Mouse (Mus musculus) midbrain, postnatal 0 days (tissue): ENCODE measurements around the gene Dnajc16. TPM values are rescaled to one million over a fixed set of nuclear protein-coding genes. Genes with fewer than 3 reads are reported as not detected.

Experiments
- ATAC-seq: fragments of 200-750 bp; cut with Nextera tagmentation; 2 replicates; pipeline ENCODE4 v1.8.0; 2017; ENCODE audit warnings: moderate number of reproducible peaks, mild to moderate bottlenecking, moderate TSS enrichment, moderate library complexity; ENCODE audit not compliant: low FRiP score
- DNase-seq: peaks from one replicate; pipeline ENCODE4 v3.0.0-alpha.2; 2015; ENCODE audit warnings: low spot score
- H3K27ac ChIP-seq: fragments of 300-500 bp; sonication (generic); 2 replicates; pipeline ENCODE4 v1.5.1; 2014; ENCODE audit warnings: low read depth, mild to moderate bottlenecking, low read length, mixed read lengths
- H3K27me3 ChIP-seq: fragments of 300-500 bp; sonication (generic); 2 replicates; pipeline ENCODE4 v1.6.1; 2014; ENCODE audit warnings: low read length, control low read depth, mixed read lengths; ENCODE audit not compliant: insufficient read depth
- H3K36me3 ChIP-seq: fragments of 300-500 bp; sonication (generic); 2 replicates; pipeline ENCODE4 v1.6.1; 2014; ENCODE audit warnings: low read length, control low read depth, mixed read lengths; ENCODE audit not compliant: insufficient read depth
- H3K4me1 ChIP-seq: fragments of 300-500 bp; sonication (generic); 2 replicates; pipeline ENCODE4 v1.6.1; 2014; ENCODE audit warnings: mild to moderate bottlenecking, control low read depth, antibody characterized with exemption, low read length, mixed read lengths; ENCODE audit not compliant: insufficient read depth
- H3K4me2 ChIP-seq: fragments of 300-500 bp; sonication (generic); 2 replicates; pipeline ENCODE4 v1.6.1; 2014; ENCODE audit warnings: low read depth, mild to moderate bottlenecking, low read length, mixed read lengths; ENCODE audit not compliant: poor library complexity, severe bottlenecking
- H3K4me3 ChIP-seq: fragments of 300-500 bp; sonication (generic); 2 replicates; pipeline ENCODE4 v1.5.1; 2014; ENCODE audit warnings: low read depth, mild to moderate bottlenecking, low read length, moderate library complexity
- H3K9ac ChIP-seq: fragments of 300-500 bp; sonication (generic); replicated peaks from 2 replicates; pipeline ENCODE4 v1.6.1; 2014; ENCODE audit warnings: mild to moderate bottlenecking, low read length, moderate library complexity, mixed read lengths; ENCODE audit not compliant: poor library complexity, severe bottlenecking
- H3K9me3 ChIP-seq: fragments of 300-500 bp; sonication (generic); 2 replicates; pipeline ENCODE4 v1.6.1; 2016; ENCODE audit warnings: low read length, control low read depth
- CTCF ChIP-seq: IDR thresholded peaks from 2 replicates; pipeline ENCODE4 v1.5.1; 2016; ENCODE audit warnings: antibody characterized with exemption, mild to moderate bottlenecking
- WGBS: fragments of 180-500 bp; shearing (Covaris S2); extraction: QIAGEN DNeasy Blood & Tissue Kit; methylation state at CpG from one replicate; pipeline ENCODE4 v1.1.7; 2014; 5-methylcytosine and 5-hydroxymethylcytosine counted together
- polyA plus RNA-seq: library from polyadenylated mRNA; unstranded; fragments of >200 nt; fragmentation: Nextera tagmentation; extraction: Ambion mirVana; gene quantifications from 2 replicates; pipeline ENCODE4 v1.2.1, GENCODE M21; 2015
- total RNA-seq: library from RNA; depleted of rRNA; stranded (reverse); fragments of >200 nt; gene quantifications from 2 replicates; pipeline ENCODE4 v1.2.3, GENCODE M21; 2014

Dnajc16 gene
- total and polyA plus RNA-seq, 2 experiments from 2014 or later = 7.2 to 18.2 TPM

DNA sequence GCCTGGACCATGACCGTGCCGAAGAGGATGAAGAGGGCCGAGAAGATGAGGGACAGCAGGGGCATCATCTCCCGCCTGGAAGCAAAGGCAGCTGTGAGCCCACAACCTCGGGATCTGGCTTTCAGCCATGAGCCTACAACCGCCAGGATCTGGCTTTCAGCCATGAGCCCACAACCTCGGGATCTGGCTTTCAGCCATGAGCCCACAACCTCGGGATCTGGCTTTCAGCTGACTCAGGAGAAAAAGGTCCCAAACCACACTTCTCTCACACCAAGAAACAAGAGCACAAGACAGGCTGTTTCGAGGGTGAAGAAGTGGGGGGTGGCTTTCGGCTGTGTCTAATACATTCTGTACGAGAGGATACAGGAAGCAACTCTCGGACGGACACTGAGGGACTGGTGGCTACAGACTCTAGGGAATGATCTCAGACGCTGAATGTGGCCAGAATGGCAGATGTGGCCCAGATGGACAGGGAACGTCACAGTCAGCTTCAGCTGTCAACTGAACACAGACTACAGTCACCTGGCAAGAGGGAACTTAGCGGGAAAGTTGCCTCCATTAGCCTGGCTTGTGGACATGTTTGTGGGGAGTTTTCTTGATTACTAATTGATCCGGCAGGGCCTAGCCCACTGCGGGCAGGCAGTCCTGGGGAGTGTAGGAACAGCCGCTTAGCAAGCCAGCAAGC is 23.9 kb downstream of the Dnajc16 start:
- DNase-seq (peak; percentile 81), ATAC-seq (peak; percentile 60)
- peaks cover 75% of the 10 kb centered on the region for H3K36me3 ChIP-seq
- peak overlapping the region; percentile 47; the same call in 1 of the 2 replicates for H3K27ac ChIP-seq
- 49% methylated on average over 19 of the region's 19 CpGs for WGBS
- H3K9ac ChIP-seq = no peak overlapping the region
- H3K4me1 ChIP-seq = no peaks in the 10 kb centered on the region
- no peak overlapping the region for H3K4me3 ChIP-seq
- no peak for TF ChIP-seq CTCF
- no peaks in the 10 kb centered on the region for H3K27me3 ChIP-seq
- H3K4me2 ChIP-seq = no peak overlapping the region
- no peaks in the 10 kb centered on the region for H3K9me3 ChIP-seq

DNA sequence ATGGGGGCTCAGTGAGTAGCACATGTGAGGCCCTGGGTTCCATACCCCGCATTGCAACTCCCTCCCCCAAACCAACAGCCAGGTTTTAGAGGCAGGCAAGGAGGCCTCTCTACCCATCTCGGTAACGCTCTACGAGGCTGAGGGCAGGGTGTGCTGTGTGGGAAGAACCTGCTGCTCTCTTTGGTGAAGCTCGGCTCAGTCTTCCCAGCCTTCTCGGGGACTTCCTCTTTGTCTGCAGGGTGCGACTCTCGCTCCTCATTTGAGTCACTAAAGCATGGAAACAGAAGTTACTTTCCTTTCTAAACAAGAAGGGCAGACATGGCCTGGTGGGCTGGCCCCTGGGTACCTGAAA is 24.4 kb downstream of the Dnajc16 start:
- ATAC-seq (no peak), DNase-seq (no peak)
- no peak for TF ChIP-seq CTCF
- no peak overlapping the region for H3K4me3 ChIP-seq
- no peaks in the 10 kb centered on the region for H3K9me3 ChIP-seq
- no peak overlapping the region for H3K9ac ChIP-seq
- no peaks in the 10 kb centered on the region for H3K27me3 ChIP-seq
- peaks cover 71% of the 10 kb centered on the region for H3K36me3 ChIP-seq
- peak overlapping the region; percentile 47 for H3K27ac ChIP-seq
- 59% methylated on average over 8 of the region's 8 CpGs for WGBS
- H3K4me2 ChIP-seq = no peak overlapping the region
- H3K4me1 ChIP-seq = no peaks in the 10 kb centered on the region

DNA sequence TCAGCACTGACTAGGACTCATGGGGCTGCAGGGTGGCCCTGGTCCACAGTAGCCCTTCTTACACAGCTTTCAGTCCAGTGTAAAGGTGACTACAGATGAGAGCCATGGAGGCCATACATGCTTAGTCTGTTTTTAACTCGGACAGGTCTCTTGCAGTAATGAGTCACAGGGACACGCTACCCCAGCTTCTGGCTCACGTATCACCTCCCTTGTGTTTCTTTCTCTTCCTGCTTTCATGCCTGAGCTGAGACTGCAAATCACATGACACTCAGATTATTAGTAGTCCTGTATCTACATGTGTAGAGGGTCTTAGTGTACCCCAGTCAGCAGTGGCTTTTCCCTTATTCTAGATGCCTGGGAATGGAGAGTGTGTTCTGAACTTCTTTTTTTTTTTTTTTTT is 25.7 kb downstream of the Dnajc16 start:
- Histone ChIP-seq H3K9ac (no peak overlapping the region), H3K36me3 (peaks cover 66% of the 10 kb centered on the region), H3K4me2 (no peak overlapping the region), H3K4me3 (no peak overlapping the region), H3K9me3 (no peaks in the 10 kb centered on the region), H3K4me1 (no peaks in the 10 kb centered on the region), H3K27me3 (no peaks in the 10 kb centered on the region), H3K27ac (no peak overlapping the region)
- TF ChIP-seq CTCF = no peak
- 92% methylated on average over 3 of the region's 3 CpGs for WGBS
- ATAC-seq (no peak), DNase-seq (no peak)

DNA sequence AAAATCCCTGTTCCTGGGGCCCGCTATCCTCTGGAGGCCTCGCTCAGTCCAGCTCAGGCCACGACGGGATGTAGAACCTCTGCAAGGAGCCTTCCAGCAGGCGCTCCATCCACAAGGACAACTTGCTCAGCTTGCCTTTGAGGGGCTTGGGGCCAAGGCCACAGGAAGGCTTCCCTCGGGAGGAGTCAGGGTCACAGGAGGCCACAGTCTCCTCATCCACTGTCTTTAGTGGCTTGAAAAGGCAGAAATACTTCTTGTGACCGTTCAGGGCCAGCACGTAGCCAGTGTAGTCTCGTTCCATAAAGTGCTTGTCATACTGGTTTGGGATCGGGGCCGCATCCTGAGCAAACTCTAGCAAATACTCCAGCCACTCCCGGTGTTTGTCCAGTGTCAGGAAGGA is 27.3 kb downstream of the Dnajc16 start:
- no peak for ATAC-seq
- Histone ChIP-seq H3K27me3 (no peaks in the 10 kb centered on the region), H3K36me3 (peaks cover 58% of the 10 kb centered on the region), H3K4me3 (no peak overlapping the region), H3K9me3 (no peaks in the 10 kb centered on the region), H3K9ac (no peak overlapping the region), H3K4me1 (no peaks in the 10 kb centered on the region), H3K4me2 (no peak overlapping the region), H3K27ac (no peak overlapping the region)
- no peak for TF ChIP-seq CTCF
- no peak for DNase-seq
- WGBS = 92% methylated on average over 12 of the region's 12 CpGs

DNA sequence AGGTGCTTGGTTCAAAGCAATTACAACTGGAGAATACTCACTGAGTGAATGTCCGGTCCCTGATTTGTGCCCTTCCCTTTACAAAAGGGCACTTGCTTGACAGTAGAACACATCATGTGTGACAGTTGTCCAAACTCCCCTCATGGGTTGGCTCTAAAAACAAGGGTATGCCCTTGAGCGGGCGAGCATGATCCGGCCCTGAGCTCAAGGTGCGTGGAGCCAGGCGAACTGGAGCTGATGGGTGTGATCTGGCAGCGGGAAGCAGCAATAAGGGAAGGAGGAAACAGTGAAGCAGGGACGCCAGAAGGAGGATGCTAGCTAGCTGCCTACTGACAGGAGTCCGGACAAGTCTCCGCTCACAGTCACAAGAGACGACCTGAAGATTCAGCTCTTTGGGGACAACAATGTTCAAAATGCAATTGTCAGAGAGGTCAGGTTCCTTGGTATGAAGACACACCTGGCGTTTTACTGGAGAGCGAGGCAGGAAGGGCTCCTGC is 28.6 kb downstream of the Dnajc16 start:
- Histone ChIP-seq H3K27ac (no peak overlapping the region), H3K9ac (no peak overlapping the region), H3K9me3 (no peaks in the 10 kb centered on the region), H3K4me2 (no peak overlapping the region), H3K27me3 (no peaks in the 10 kb centered on the region), H3K36me3 (peaks cover 52% of the 10 kb centered on the region), H3K4me1 (no peaks in the 10 kb centered on the region), H3K4me3 (no peak overlapping the region)
- no peak for TF ChIP-seq CTCF
- DNase-seq (no peak), ATAC-seq (no peak)
- WGBS = 95% methylated on average over 13 of the region's 13 CpGs

DNA sequence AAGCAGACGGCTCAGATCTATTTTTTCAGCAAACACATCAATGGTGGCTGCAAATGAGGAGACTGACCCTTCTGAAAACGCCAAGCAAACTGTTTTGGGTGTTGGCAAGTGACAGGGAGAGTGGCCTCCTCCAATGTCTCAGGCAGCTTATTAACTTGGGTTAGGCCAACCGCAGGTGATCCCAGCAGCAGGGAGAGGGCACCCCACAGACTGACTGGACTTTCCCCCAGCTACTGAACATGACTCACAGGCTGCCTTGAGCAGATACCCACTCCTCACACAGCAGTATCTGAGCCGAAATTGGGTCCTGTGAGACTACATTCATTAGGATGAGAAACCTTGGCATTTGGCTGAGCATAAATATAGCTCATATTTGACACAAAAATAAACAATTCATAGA is 29.8 kb downstream of the Dnajc16 start:
- Histone ChIP-seq H3K4me3 (no peak overlapping the region), H3K9me3 (no peaks in the 10 kb centered on the region), H3K4me2 (no peak overlapping the region), H3K9ac (no peak overlapping the region), H3K27me3 (no peaks in the 10 kb centered on the region), H3K36me3 (peaks cover 45% of the 10 kb centered on the region), H3K27ac (no peak overlapping the region), H3K4me1 (no peaks in the 10 kb centered on the region)
- no peak for ATAC-seq
- TF ChIP-seq CTCF = no peak
- no peak for DNase-seq
- WGBS = 88% methylated on average over 4 of the region's 4 CpGs
